Mouse (Mus musculus) liver, embryonic 13.5 days (tissue): ENCODE data around the gene Cacnb4. TPM values are rescaled to one million over a fixed set of nuclear protein-coding genes. Genes with fewer than 3 reads are reported as not detected.

ENCODE experiments used
- ATAC-seq: fragments of 200-750 bp; cut with Nextera tagmentation; 2 replicates; pipeline ENCODE4 v1.8.0; 2017; ENCODE audit warnings: low read depth, mild to moderate bottlenecking, moderate number of reproducible peaks, moderate library complexity
- DNase-seq: peaks from one replicate; pipeline ENCODE4 v3.0.0; 2022
- H3K27ac ChIP-seq: fragments of 300-500 bp; sonication (generic); 2 replicates; pipeline ENCODE4 v1.5.1; 2015; ENCODE audit warnings: moderate library complexity, mild to moderate bottlenecking, inconsistent platforms
- H3K27me3 ChIP-seq: fragments of 300-500 bp; sonication (generic); 2 replicates; pipeline ENCODE4 v1.6.1; 2015; ENCODE audit warnings: mild to moderate bottlenecking, inconsistent platforms
- H3K36me3 ChIP-seq: fragments of 300-500 bp; sonication (generic); 2 replicates; pipeline ENCODE4 v1.6.1; 2015; ENCODE audit warnings: mild to moderate bottlenecking, inconsistent platforms
- H3K4me1 ChIP-seq: fragments of 300-500 bp; sonication (generic); replicated peaks from 2 replicates; pipeline ENCODE4 v1.6.1; 2015; ENCODE audit warnings: inconsistent platforms
- H3K4me2 ChIP-seq: fragments of 300-500 bp; sonication (generic); 2 replicates; pipeline ENCODE4 v1.6.1; 2015; ENCODE audit warnings: inconsistent platforms, mild to moderate bottlenecking, moderate library complexity
- H3K4me3 ChIP-seq: fragments of 300-500 bp; sonication (generic); replicated peaks from 2 replicates; pipeline ENCODE4 v1.5.1; 2015; ENCODE audit warnings: mild to moderate bottlenecking, inconsistent platforms
- H3K9ac ChIP-seq: fragments of 300-500 bp; sonication (generic); 2 replicates; pipeline ENCODE4 v1.6.1; 2015; ENCODE audit warnings: mild to moderate bottlenecking, inconsistent platforms
- H3K9me3 ChIP-seq: fragments of 300-500 bp; sonication (generic); replicated peaks from 2 replicates; pipeline ENCODE4 v1.6.1; 2016; ENCODE audit warnings: inconsistent platforms
- WGBS: fragments of 180-500 bp; shearing (Covaris S2); methylation state at CpG from one replicate; pipeline ENCODE4 v1.1.7; 2015; ENCODE audit not compliant: insufficient replicate concordance; 5-methylcytosine and 5-hydroxymethylcytosine counted together
- polyA plus RNA-seq: library from polyadenylated mRNA; unstranded; fragments of >200 nt; fragmentation: Nextera tagmentation; extraction: Ambion mirVana; gene quantifications from 2 replicates; pipeline ENCODE4 v1.2.1, GENCODE M21; 2015

The Cacnb4 gene
- polyA plus RNA-seq, 1 experiment from 2014 or later, result 0.50 TPM

DNA sequence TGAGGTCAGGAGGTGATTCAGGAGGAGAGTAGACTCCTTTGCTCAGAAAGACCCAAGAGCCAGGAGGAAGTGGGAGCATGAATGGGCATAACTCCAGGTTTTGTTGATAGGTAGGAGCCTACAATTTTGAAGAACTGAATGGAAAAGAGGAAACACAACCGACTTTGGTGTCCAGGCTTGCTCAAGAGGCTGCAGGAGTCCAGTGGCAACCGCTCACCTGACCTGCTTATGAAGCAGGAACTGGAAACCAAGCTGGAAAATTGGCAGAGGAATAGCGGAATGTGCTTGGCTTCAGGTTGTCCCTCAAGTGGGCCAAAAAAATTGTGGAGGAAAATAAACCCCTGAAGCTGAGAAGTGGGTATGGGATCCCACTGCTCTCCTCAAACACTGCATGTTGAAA lies 139.0 kb downstream of the Cacnb4 start:
- no peak overlapping the region for H3K4me2 ChIP-seq
- H3K27me3 ChIP-seq, result no peaks in the 10 kb centered on the region; the same call in 1 of the 2 replicates
- no peak overlapping the region for H3K4me3 ChIP-seq
- ATAC-seq (no peak), DNase-seq (no peak)
- no peak overlapping the region for H3K9ac ChIP-seq
- H3K36me3 ChIP-seq, result no peaks in the 10 kb centered on the region
- WGBS, result 58% methylated on average over 3 of the region's 3 CpGs
- no peaks in the 10 kb centered on the region for H3K4me1 ChIP-seq
- H3K27ac ChIP-seq, result no peak overlapping the region
- no peaks in the 10 kb centered on the region for H3K9me3 ChIP-seq

DNA sequence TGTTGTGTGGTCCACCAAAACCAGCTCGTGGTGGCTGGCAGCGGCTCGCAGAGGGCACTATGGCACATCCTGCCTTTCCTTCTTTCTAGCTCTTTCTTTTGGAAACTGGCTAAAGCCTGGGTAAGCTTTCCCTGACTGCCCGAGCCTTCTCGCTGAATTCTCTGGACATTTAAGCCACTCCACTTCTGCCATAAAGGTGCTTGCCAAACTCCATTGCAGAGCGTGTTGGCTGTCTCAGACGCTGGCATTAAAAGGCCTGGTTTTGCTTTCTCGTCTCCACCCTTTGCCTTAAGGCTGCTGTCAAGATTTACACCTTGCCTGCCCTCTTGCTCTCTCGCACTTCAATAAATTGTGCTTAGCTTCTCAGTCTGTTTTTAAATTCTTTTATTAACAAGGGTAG lies 139.5 kb downstream of the Cacnb4 start:
- Histone ChIP-seq H3K27me3 (no peaks in the 10 kb centered on the region; the same call in 1 of the 2 replicates), H3K36me3 (no peaks in the 10 kb centered on the region), H3K4me3 (no peak overlapping the region), H3K4me2 (no peak overlapping the region), H3K27ac (no peak overlapping the region), H3K4me1 (no peaks in the 10 kb centered on the region), H3K9ac (no peak overlapping the region), H3K9me3 (no peaks in the 10 kb centered on the region)
- no peak for ATAC-seq
- WGBS, result 73% methylated on average over 9 of the region's 9 CpGs
- DNase-seq, result no peak

DNA sequence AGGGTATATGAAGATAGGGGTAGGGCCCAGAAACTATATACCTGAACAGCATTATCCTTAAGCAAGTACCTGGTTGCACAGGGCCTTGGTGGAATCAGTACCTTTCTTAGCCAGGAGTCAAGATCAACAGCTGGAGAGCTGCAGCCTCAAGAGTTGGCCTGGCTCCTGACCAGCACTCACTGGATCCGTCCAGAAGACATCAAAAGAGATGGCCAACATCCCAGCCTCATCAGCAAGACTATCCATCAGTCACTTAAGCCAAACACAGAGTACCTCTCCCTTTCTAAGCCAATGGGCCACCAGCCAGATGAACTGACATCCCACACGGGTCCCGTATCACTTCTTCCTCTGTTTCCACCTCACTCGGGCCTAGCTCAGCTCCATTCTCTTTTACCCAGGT lies 140.1 kb downstream of the Cacnb4 start:
- Histone ChIP-seq H3K4me2 (no peak overlapping the region), H3K9ac (no peak overlapping the region), H3K36me3 (no peaks in the 10 kb centered on the region), H3K4me1 (no peaks in the 10 kb centered on the region), H3K9me3 (no peaks in the 10 kb centered on the region), H3K27ac (no peak overlapping the region), H3K27me3 (no peaks in the 10 kb centered on the region; the same call in 1 of the 2 replicates), H3K4me3 (no peak overlapping the region)
- DNase-seq (no peak), ATAC-seq (no peak)
- WGBS, result 66% methylated on average over 4 of the region's 4 CpGs

DNA sequence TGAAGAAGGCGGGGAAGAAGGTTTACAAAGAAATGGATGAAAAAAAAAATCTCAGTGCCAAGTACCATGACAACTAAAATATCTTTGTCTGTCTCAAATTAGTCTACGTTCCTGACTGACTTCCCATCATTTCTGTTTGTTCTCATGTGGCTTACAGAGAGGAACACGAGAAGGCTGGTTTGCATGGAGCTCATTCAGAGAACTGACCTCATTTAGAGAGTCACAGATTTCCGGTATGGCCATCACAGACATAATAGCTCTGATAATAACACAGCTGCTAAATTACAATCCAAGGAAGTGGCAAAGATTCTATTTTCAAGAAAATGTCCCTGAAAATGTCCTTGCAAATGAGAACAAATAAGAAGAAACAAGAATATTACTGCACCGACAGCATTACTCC lies 142.9 kb downstream of the Cacnb4 start:
- no peaks in the 10 kb centered on the region for H3K4me1 ChIP-seq
- no peak for ATAC-seq
- H3K36me3 ChIP-seq, result no peaks in the 10 kb centered on the region
- H3K9me3 ChIP-seq, result no peaks in the 10 kb centered on the region
- no peaks in the 10 kb centered on the region; the same call in 1 of the 2 replicates for H3K27me3 ChIP-seq
- WGBS, result 72% methylated on average over 5 of the region's 5 CpGs
- H3K4me3 ChIP-seq, result no peak overlapping the region
- DNase-seq, result no peak
- no peak overlapping the region for H3K9ac ChIP-seq
- no peak overlapping the region for H3K4me2 ChIP-seq
- no peak overlapping the region for H3K27ac ChIP-seq

DNA sequence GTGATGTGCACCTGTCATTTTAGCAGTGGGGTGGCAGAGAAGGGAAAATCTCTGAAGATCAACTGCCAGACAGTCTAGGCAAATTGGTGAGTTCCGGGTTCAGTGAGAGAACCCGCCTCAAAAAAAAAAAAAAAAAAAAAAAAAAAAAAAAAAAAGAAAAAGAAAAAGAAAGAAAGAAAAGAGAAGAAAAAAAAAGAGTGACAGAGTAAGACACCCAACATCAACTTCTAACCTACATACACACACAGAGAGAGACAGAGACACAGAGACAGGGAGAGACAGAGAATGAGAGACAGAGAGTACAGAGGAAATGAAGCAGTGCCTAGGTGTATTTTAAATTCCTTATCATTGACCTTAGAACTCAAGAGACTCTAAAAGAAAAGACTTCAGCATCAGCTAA lies 146.1 kb downstream of the Cacnb4 start:
- no peak overlapping the region for H3K27ac ChIP-seq
- no peaks in the 10 kb centered on the region for H3K27me3 ChIP-seq
- H3K9ac ChIP-seq, result no peak overlapping the region
- peaks cover 7% of the 10 kb centered on the region; the same call in 1 of the 2 replicates for H3K4me1 ChIP-seq
- ATAC-seq (no peak), DNase-seq (no peak)
- H3K4me3 ChIP-seq, result no peak overlapping the region
- 26% methylated on average over 2 of the region's 2 CpGs for WGBS
- H3K36me3 ChIP-seq, result no peaks in the 10 kb centered on the region
- no peak overlapping the region for H3K4me2 ChIP-seq
- no peaks in the 10 kb centered on the region for H3K9me3 ChIP-seq

DNA sequence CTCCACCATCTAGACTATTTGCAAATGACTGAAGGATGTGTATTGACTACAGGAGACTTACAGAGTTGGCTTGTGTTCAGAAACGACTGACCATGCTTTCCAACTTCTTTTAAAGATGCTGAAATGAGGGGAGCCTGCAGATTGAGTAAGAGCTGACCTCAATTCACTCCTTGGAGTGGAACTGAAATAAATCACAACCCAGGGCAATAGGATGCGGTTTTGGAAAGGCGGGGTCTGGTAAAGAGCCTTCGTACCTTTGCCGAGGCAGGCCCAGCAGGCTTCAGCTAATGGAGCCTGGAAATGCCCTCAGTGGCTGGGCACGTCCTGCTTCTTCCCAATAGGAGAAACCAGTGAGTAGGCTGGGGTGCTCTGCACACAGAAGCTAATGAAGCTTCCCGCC lies 147.4 kb downstream of the Cacnb4 start:
- H3K27ac ChIP-seq, result no peak overlapping the region
- peaks cover 7% of the 10 kb centered on the region for H3K4me1 ChIP-seq
- H3K9me3 ChIP-seq, result no peaks in the 10 kb centered on the region
- H3K27me3 ChIP-seq, result no peaks in the 10 kb centered on the region
- no peak overlapping the region for H3K4me3 ChIP-seq
- no peak for DNase-seq
- H3K36me3 ChIP-seq, result no peaks in the 10 kb centered on the region
- H3K9ac ChIP-seq, result no peak overlapping the region
- 66% methylated on average over 7 of the region's 7 CpGs for WGBS
- no peak for ATAC-seq
- no peak overlapping the region for H3K4me2 ChIP-seq

DNA sequence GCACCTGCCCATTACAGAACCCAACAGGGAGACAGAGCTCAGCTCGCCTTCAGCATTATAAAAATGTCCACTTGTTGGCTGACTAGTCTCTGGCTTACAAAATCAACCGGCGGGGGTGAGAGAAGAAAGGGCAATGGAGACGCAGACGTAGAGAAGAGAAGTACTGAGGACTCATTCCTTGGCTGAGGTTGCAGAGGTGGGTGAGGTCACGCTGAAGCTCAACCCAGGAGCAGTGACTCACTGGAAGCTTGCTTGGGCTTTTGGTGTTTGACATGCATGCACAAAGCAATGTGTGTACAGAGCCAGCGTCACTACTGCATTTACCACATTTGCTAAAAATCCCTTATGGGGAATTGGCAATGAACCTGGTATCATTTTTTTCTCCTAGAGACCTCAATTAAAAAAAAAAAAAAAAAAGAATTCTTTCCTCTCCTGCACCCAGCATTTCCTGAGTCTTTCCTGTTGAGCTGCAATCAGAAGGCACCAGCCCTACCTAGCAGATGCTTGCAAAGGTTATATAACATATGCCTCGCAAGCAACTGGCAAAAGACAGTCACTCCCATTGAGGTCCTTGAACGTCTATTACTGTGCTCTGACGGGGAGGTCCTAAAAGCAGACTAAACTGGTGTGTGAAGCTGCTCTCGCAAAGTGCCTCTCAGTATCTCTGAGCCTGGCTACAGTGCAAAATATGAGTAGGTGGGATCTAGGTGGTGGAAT lies 150.6 kb downstream of the Cacnb4 start:
- no peak for ATAC-seq
- H3K4me1 ChIP-seq, result peaks cover 7% of the 10 kb centered on the region
- H3K36me3 ChIP-seq, result no peaks in the 10 kb centered on the region
- H3K27me3 ChIP-seq, result no peaks in the 10 kb centered on the region
- no peak overlapping the region for H3K9ac ChIP-seq
- no peak overlapping the region for H3K4me2 ChIP-seq
- no peak overlapping the region for H3K4me3 ChIP-seq
- DNase-seq, result no peak
- no peaks in the 10 kb centered on the region for H3K9me3 ChIP-seq
- no peak overlapping the region for H3K27ac ChIP-seq
- WGBS, result 33% methylated on average over 11 of the region's 11 CpGs

DNA sequence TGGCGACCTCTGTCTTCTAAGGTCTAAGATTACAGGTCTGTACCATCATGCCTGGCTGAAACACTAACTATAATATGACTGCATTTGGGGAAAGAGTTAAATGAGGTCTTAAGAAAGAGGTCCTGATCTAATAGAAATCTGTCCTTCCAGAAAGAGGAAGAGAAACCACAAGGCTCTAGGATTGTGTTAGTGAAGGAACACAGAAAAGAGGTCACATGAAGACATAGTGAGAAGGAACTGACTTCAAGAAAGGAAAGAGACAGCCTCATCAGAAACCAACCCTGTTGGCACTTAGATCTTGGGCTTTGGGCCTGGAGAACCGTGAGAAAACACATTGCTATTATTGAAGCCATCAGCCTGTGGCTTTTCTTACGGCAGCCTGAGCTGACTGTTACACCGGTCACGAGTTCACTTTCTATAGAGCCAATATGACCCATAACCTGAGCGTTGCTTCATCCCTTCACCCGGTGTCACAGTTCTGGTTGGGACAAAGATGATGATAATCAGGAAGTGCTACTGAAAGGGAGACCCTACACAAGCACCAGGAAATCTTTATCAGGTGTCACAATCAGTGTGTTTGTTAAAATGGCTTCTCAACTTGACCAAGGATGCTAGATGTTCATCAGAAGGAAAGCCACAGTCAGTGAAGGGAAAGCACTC lies 153.4 kb downstream of the Cacnb4 start:
- ATAC-seq (no peak), DNase-seq (no peak)
- no peaks in the 10 kb centered on the region for H3K36me3 ChIP-seq
- H3K9ac ChIP-seq, result no peak overlapping the region
- no peaks in the 10 kb centered on the region for H3K27me3 ChIP-seq
- no peak overlapping the region for H3K4me2 ChIP-seq
- H3K4me1 ChIP-seq, result peaks cover 7% of the 10 kb centered on the region
- no peaks in the 10 kb centered on the region for H3K9me3 ChIP-seq
- WGBS, result 64% methylated on average over 7 of the region's 7 CpGs
- no peak overlapping the region for H3K4me3 ChIP-seq
- H3K27ac ChIP-seq, result no peak overlapping the region

DNA sequence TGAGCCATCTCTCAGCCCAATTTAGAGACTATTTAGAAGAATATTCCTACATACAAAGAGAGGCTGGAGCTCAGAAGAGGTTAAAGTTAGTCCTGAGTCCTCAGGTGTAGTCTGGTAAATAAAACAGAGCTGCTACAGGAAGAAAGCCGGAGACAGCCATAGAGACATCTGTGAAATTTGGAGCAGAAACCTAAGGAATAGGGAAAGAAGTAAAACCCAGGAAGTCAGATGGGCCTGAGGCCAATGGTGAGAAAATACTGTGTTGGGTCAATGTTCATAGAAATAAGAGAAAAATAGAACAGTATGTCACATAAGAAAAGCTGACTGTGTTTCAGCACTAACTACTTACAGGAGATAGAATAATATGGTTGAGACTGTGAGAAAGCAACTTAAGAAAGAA lies 155.6 kb downstream of the Cacnb4 start:
- Histone ChIP-seq H3K9ac (no peak overlapping the region), H3K9me3 (no peaks in the 10 kb centered on the region), H3K27ac (no peak overlapping the region), H3K4me1 (no peaks in the 10 kb centered on the region; the same call in 1 of the 2 replicates), H3K4me3 (no peak overlapping the region), H3K36me3 (no peaks in the 10 kb centered on the region), H3K4me2 (no peak overlapping the region), H3K27me3 (0 out of 2 replicates have a peak, but pooled peaks cover 2% of the 10 kb centered on the region)
- ATAC-seq (no peak), DNase-seq (no peak)
- WGBS, result 52% methylated on average over 1 of the region's 1 CpGs

DNA sequence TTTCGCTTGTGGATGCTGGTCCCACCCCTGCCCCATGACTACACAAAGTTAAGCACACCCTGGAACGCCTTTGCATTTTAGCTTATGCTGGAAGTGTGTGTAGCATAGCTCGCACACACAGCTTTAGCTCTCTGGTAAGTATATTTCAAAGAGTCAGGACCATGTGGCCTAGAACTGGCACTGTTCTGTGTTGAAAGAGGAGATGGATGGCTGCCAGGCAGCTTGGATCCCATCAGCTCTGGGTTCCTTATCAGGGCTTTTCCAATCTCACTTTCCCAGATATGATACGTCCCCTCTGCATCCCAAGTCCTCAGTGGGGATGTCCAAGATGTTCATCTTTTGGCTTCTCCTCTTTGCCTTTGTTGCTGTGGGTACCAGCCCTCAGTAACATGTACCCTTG lies 157.9 kb downstream of the Cacnb4 start:
- no peak overlapping the region for H3K4me3 ChIP-seq
- H3K9ac ChIP-seq, result no peak overlapping the region
- H3K4me2 ChIP-seq, result no peak overlapping the region
- H3K4me1 ChIP-seq, result no peaks in the 10 kb centered on the region
- no peaks in the 10 kb centered on the region for H3K9me3 ChIP-seq
- no peaks in the 10 kb centered on the region for H3K36me3 ChIP-seq
- 0 out of 2 replicates have a peak, but pooled peaks cover 3% of the 10 kb centered on the region for H3K27me3 ChIP-seq
- no peak overlapping the region for H3K27ac ChIP-seq
- DNase-seq (no peak), ATAC-seq (no peak)
- 61% methylated on average over 4 of the region's 4 CpGs for WGBS

DNA sequence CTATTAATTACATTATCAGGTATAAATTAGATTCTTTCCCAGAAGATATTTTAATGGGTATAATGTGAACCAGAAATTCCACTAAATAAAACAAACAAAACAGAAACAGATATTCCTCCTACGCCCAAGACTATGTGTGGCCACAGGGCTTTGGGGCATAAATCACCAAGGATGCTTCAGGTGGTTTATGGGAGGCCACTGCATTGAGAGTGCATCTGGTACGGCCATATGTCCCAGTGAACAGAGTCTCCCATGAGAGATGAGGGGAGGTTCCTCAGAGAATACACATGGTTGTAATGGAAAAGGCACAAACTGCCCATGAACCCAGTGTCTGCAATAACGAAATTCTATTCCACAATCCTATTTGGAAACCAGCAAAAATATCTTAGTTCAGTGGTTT lies 160.1 kb downstream of the Cacnb4 start:
- H3K4me2 ChIP-seq, result no peak overlapping the region
- H3K27ac ChIP-seq, result no peak overlapping the region
- H3K27me3 ChIP-seq, result 0 out of 2 replicates have a peak, but pooled peaks cover 10% of the 10 kb centered on the region
- no peak overlapping the region for H3K4me3 ChIP-seq
- H3K9me3 ChIP-seq, result no peaks in the 10 kb centered on the region
- DNase-seq (no peak), ATAC-seq (no peak)
- WGBS, result 60% methylated on average over 3 of the region's 3 CpGs
- H3K36me3 ChIP-seq, result no peaks in the 10 kb centered on the region
- no peaks in the 10 kb centered on the region for H3K4me1 ChIP-seq
- H3K9ac ChIP-seq, result no peak overlapping the region
